Mouse (Mus musculus) myocyte (in vitro differentiated cells): ENCODE measurements around the gene Nmrk2. TPM values are rescaled to one million over a fixed set of nuclear protein-coding genes. Genes with fewer than 3 reads are reported as not detected.

Source experiments
- H3K27me3 ChIP-seq: one replicate; pipeline ENCODE4 v1.6.1; 2011; ENCODE audit not compliant: control insufficient read depth, insufficient read depth, insufficient read length
- H3K36me3 ChIP-seq: one replicate; pipeline ENCODE4 v1.6.1; 2011; ENCODE audit not compliant: control insufficient read depth, insufficient read depth
- H3K4me2 ChIP-seq: one replicate; pipeline ENCODE4 v1.6.1; 2011; ENCODE audit warnings: low read depth, control low read depth
- H3K4me3 ChIP-seq: one replicate; pipeline ENCODE4 v1.5.1; 2011; ENCODE audit warnings: mild to moderate bottlenecking, control low read depth, moderate library complexity
- H3K79me2 ChIP-seq: one replicate; pipeline ENCODE4 v1.6.1; 2011; ENCODE audit not compliant: control insufficient read depth, insufficient read depth
- H3ac ChIP-seq: one replicate; pipeline ENCODE4 v1.6.1; 2011; ENCODE audit not compliant: control insufficient read depth, insufficient read length
- CEBPB ChIP-seq: IDR thresholded peaks from 2 replicates; pipeline ENCODE4 v1.6.1; 2011; ENCODE audit warnings: mild to moderate bottlenecking, moderate library complexity; ENCODE audit not compliant: poor library complexity, insufficient read depth, severe bottlenecking
- E2F4 ChIP-seq: IDR thresholded peaks from one replicate; pipeline ENCODE4 v1.6.1; 2011; ENCODE audit warnings: mild to moderate bottlenecking, control low read depth, moderate library complexity; ENCODE audit not compliant: insufficient read depth
- MAX ChIP-seq: IDR thresholded peaks from one replicate; pipeline ENCODE4 v1.6.1; 2011; ENCODE audit warnings: low read depth, mild to moderate bottlenecking, control low read depth
- MYOD1 ChIP-seq, 3 experiments: IDR thresholded peaks; one replicate each; pipeline ENCODE4 v1.6.1; 2011; ENCODE audit warnings: control low read depth in 2 of 3, low read depth in 2 of 3, mild to moderate bottlenecking in 2 of 3, moderate library complexity in 1 of 3; ENCODE audit not compliant: insufficient read length in 2 of 3, control insufficient read depth in 1 of 3
- MYOG ChIP-seq, 3 experiments: IDR thresholded peaks; one replicate each; pipeline ENCODE4 v1.6.1; 2011; ENCODE audit warnings: control low read depth in 2 of 3, low read depth in 2 of 3, mild to moderate bottlenecking in 2 of 3; ENCODE audit not compliant: insufficient read length in 2 of 3, control insufficient read depth in 1 of 3, insufficient read depth in 1 of 3
- POLR2A ChIP-seq: IDR thresholded peaks from one replicate; pipeline ENCODE4 v1.6.1; 2011; ENCODE audit warnings: low read depth, mild to moderate bottlenecking, control low read depth, moderate library complexity; ENCODE audit not compliant: insufficient read length
- POLR2AphosphoS2 ChIP-seq: IDR thresholded peaks from one replicate; pipeline ENCODE4 v1.6.1; 2011; ENCODE audit warnings: low read depth, control low read depth; ENCODE audit not compliant: insufficient read length
- REST ChIP-seq: IDR thresholded peaks from one replicate; pipeline ENCODE4 v1.6.1; 2011; ENCODE audit warnings: mild to moderate bottlenecking, control low read depth, moderate library complexity; ENCODE audit not compliant: insufficient read depth, insufficient read length
- SRF ChIP-seq: IDR thresholded peaks from one replicate; pipeline ENCODE4 v1.6.1; 2011; ENCODE audit warnings: low read depth; ENCODE audit not compliant: control insufficient read depth, insufficient read length
- TCF12 ChIP-seq: IDR thresholded peaks from one replicate; pipeline ENCODE4 v1.6.1; 2011; ENCODE audit warnings: mild to moderate bottlenecking, control low read depth; ENCODE audit not compliant: poor library complexity, insufficient read depth, severe bottlenecking
- TCF3 ChIP-seq: IDR thresholded peaks from one replicate; pipeline ENCODE4 v1.6.1; 2011; ENCODE audit warnings: low read depth, control low read depth; ENCODE audit not compliant: insufficient read length
- USF1 ChIP-seq: IDR thresholded peaks from one replicate; pipeline ENCODE4 v1.6.1; 2011; ENCODE audit warnings: low read depth, mild to moderate bottlenecking, control low read depth, moderate library complexity
- polyA plus RNA-seq: library from polyadenylated mRNA; unstranded; fragments of >200 nt; fragmentation: generic; extraction: Trizol; gene quantifications from one replicate; pipeline ENCODE4 v1.2.1, GENCODE M21; 2012; ENCODE audit warnings: missing spikeins

Gene Nmrk2
- polyA plus RNA-seq = 52.3 TPM

DNA sequence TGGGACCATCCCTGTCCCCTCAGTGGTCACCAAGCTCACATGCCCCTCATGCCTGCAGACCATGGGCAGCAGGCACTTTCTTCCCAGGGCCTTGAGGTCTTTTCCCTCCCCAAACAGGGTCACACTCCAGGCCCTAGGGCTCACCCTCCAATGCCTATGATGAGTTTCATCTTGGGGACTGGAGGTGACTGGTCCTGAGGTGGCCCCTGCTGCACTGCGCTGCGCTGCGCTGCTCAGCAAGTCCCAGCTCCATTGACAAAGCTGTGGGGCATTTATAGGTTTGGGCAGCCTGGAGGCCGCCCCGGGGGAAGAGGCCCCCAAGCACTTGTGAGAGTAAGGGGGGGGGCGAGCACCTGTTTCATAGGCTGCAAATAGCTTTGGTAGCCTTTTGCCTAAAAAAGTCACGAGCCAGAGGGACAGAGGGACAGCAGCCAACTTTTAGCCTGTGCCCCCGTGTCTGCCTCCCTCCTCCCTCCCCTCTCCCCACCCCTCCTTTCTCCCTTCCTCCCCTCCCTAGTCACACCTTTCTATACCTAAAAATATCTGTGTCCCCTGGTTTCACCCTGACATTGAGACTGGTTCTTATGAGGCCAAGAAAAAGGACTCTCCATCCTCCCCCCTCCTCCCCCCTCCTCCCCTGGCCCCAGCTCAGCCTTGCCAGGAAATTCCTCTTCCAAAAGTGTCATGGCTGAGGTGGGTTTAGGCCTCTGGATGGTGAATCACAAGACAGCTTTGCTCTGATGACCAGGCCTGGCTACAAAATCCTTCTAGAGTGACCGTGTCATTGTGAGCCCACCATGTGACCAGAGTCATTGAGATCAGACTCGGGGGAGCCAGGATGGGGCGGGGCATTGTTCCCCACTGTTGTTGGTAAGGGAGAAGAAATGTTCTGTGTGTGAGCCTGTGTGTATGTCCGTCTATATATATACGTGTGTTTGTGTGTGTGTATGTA lies at the start of gene Nmrk2:
TSS of gene Nmrk2 (minus strand) at position 245 of the 952 bp plus-strand sequence.
- H3K36me3 ChIP-seq = no peaks in the 10 kb centered on the region
- TF ChIP-seq TCF12 = peak; percentile 32
- TF ChIP-seq POLR2AphosphoS2 = peak; percentile 67
- no peak for TF ChIP-seq E2F4
- TF ChIP-seq CEBPB = no peak
- peak; percentile 49 for TF ChIP-seq POLR2A
- TF ChIP-seq MYOG (IDR thresholded peaks at IDR 0.05; ENCODE audit: control insufficient read depth in 1 of 3, insufficient read depth in 1 of 3, insufficient read length in 2 of 3, low read depth in 2 of 3) = peak in 2 of 3 experiments; percentile 58 to 73
- TF ChIP-seq MYOD1 (IDR thresholded peaks at IDR 0.05; ENCODE audit: control insufficient read depth in 1 of 3, insufficient read length in 2 of 3, low read depth in 2 of 3) = peak in 1 of 3 experiments; percentile 80
- TF ChIP-seq USF1 = peak; percentile 69
- TF ChIP-seq SRF = peak; percentile 73
- H3K27me3 ChIP-seq = no peaks in the 10 kb centered on the region
- no peaks in the 10 kb centered on the region for H3K79me2 ChIP-seq
- no peak within 1 kb of the TSS for H3ac ChIP-seq
- peak within 1 kb of the TSS; percentile 51 for H3K4me2 ChIP-seq
- H3K4me3 ChIP-seq = peak within 1 kb of the TSS; percentile 1

DNA sequence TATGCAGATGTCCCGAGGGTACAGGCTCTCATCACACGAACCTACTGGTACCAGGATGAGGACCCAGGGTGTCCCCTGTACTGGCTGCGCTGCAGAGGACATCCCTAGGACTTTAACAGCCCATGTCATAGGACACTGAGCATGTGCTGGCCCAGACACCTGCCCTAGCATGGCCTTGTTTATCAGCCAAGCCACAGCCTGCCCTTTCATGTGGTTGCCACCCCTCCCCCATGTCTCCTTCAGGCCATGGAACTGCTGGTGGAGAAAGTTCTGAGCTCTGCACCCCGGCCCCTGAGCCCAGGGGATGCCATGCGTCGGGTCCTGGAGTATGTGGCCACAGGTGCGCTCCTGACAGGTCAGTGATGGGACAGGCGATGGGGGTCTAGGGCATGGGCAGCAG lies 47.6 kb upstream of the Nmrk2 start:
- peaks cover 17% of the 10 kb centered on the region for H3K27me3 ChIP-seq

DNA sequence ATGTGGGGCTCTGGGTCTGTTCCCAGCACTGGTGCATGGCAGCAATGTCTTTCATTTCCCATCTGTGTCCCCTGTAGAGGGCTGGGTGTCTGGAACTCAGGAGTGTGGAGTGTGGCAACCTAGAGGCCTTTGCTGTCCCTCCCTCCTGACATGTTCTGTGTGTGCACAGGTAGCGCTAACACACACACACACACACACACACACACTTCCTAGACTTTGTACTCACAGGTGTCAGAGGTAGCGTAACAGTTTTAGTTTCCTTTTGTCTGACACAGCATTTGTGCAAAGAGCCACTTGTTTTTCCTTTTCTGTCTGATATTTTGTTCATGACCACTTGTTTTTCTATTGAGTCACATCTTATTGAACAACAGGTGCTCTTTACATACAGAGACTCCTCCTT lies 46.0 kb upstream of the Nmrk2 start:
- Histone ChIP-seq H3K4me2 (no peak overlapping the region), H3K27me3 (peaks cover 33% of the 10 kb centered on the region), H3K36me3 (no peaks in the 10 kb centered on the region), H3ac (no peak overlapping the region), H3K4me3 (no peak overlapping the region), H3K79me2 (no peaks in the 10 kb centered on the region)
- no peak for TF ChIP-seq MYOG (IDR thresholded peaks at IDR 0.05; ENCODE audit: control insufficient read depth in 1 of 3, insufficient read depth in 1 of 3, insufficient read length in 2 of 3, low read depth in 2 of 3)
- TF ChIP-seq POLR2AphosphoS2 = no peak
- TF ChIP-seq USF1 = no peak
- no peak for TF ChIP-seq MAX
- TF ChIP-seq E2F4 = no peak
- TF ChIP-seq TCF3 = no peak
- TF ChIP-seq MYOD1 (IDR thresholded peaks at IDR 0.05; ENCODE audit: control insufficient read depth in 1 of 3, insufficient read length in 2 of 3, low read depth in 2 of 3) = no peak
- TF ChIP-seq TCF12 = no peak
- TF ChIP-seq POLR2A = no peak
- TF ChIP-seq SRF = no peak

More for the DNA sequence above, 47.6 kb upstream of the Nmrk2 start:
- TF ChIP-seq TCF3 = no peak
- peak in 1 of 3 experiments; percentile 72 for TF ChIP-seq MYOG (IDR thresholded peaks at IDR 0.05; ENCODE audit: control insufficient read depth in 1 of 3, insufficient read depth in 1 of 3, insufficient read length in 2 of 3, low read depth in 2 of 3)
- no peak for TF ChIP-seq POLR2AphosphoS2
- TF ChIP-seq E2F4 = no peak
- peak in 1 of 3 experiments; percentile 70 for TF ChIP-seq MYOD1 (IDR thresholded peaks at IDR 0.05; ENCODE audit: control insufficient read depth in 1 of 3, insufficient read length in 2 of 3, low read depth in 2 of 3)
- TF ChIP-seq SRF = no peak
- TF ChIP-seq POLR2A = no peak
- no peak for TF ChIP-seq USF1
- no peak for TF ChIP-seq MAX
- TF ChIP-seq REST = no peak
- H3K4me2 ChIP-seq = no peak overlapping the region
- H3K79me2 ChIP-seq = no peaks in the 10 kb centered on the region
- no peak overlapping the region for H3K4me3 ChIP-seq
- no peak overlapping the region for H3ac ChIP-seq
- H3K36me3 ChIP-seq = no peaks in the 10 kb centered on the region

DNA sequence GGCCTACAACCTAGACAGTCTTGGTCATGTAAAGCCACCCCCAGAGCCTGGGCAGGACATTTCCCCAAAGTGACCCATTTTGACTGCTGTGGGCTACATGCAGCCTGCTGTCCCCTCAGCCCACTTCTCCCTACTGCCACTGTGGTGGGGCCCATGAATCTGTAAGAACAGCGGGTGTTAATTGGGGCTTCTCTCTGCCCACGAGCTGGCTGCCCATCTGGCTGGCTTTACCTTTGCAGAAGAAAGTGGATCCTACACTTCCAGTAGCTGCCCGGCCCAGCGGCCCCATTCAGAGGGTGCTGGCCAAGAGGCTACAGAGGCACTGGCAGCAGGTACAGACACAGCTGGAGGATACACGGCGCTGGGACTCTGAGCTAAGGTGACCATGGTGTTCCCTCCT lies 43.3 kb upstream of the Nmrk2 start:
- Histone ChIP-seq H3K4me3 (no peak overlapping the region), H3K27me3 (peaks cover 34% of the 10 kb centered on the region), H3K36me3 (no peaks in the 10 kb centered on the region), H3ac (no peak overlapping the region), H3K4me2 (no peak overlapping the region), H3K79me2 (no peaks in the 10 kb centered on the region)
- TF ChIP-seq POLR2AphosphoS2 (peak; percentile 29), MYOD1 (IDR thresholded peaks at IDR 0.05; ENCODE audit: control insufficient read depth in 1 of 3, insufficient read length in 2 of 3, low read depth in 2 of 3) (no peak)

DNA sequence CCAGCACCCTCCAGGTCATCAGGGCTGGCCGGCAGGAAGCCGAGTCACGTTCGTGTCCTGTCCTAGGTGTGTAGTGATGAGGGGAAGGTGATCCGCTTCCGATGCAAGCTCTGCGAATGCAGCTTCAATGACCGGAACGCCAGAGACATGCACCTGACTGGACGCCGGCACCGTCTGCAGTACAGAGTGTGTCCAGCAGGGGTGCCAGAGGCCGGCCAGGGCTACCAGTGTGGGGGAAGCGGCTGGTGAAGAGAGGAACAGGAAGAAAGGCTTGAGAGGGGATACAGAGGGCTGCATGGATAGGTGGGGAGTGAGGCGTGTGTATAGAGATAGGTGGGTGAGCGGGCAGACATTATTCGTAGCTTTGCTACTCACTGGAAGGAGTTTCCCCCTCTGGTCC lies 42.7 kb upstream of the Nmrk2 start:
- Histone ChIP-seq H3K4me2 (no peak overlapping the region), H3K27me3 (peaks cover 34% of the 10 kb centered on the region), H3ac (no peak overlapping the region), H3K79me2 (no peaks in the 10 kb centered on the region), H3K4me3 (no peak overlapping the region), H3K36me3 (no peaks in the 10 kb centered on the region)
- TF ChIP-seq POLR2AphosphoS2 (no peak), CEBPB (no peak), SRF (no peak), USF1 (no peak), MAX (no peak), TCF12 (no peak), MYOG (IDR thresholded peaks at IDR 0.05; ENCODE audit: control insufficient read depth in 1 of 3, insufficient read depth in 1 of 3, insufficient read length in 2 of 3, low read depth in 2 of 3) (no peak), POLR2A (no peak), TCF3 (no peak), E2F4 (no peak), MYOD1 (IDR thresholded peaks at IDR 0.05; ENCODE audit: control insufficient read depth in 1 of 3, insufficient read length in 2 of 3, low read depth in 2 of 3) (no peak), REST (no peak)
